Mouse (Mus musculus): ENCODE results near the gene Asic4. TPM values are rescaled to one million over a fixed set of nuclear protein-coding genes. Genes with fewer than 3 reads are reported as not detected.

Asic4 gene
- polyA plus RNA-seq, 1 experiment from 2014 or later, result 21.6 TPM

DNA sequence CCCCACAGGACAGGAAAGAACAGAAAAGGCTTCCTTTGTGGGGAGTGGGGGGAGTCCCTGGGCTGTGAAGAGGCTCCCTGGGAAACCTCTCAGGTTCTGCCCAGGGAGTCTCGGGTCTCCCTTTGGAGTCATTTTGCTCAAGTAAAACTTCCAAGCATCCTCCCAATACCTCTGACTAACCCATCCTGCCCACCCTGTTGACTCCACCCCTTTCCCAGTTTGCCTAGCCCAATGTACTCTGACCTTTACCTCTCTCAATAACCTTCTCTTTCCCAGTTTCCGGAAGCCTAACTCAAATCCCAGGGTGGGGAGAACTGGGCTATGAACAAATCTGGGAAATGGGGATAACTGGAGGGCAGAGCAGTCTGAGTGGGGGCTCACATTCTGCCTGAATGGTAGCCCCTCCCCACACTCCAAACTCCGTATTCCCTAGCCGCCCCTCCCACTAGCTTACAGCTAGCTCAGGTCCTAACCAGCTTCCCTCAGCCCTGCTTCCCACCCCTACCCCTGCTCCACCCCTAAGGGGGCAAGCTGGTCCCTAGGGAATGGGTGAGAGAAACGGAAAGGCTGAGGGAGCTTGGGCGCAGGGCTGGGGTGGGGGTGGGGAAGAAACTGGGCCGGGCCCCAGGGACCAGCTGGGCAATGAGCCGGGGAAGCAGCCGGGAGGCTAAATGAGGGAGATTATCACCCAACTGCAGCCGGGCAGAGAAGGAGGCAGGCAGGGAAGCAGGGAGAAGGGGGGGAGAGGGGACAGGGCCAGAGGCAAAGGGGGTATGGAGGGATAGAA, 2.8 kb upstream of the Asic4 start:
- 7% methylated on average over 10 of the region's 10 CpGs for WGBS

DNA sequence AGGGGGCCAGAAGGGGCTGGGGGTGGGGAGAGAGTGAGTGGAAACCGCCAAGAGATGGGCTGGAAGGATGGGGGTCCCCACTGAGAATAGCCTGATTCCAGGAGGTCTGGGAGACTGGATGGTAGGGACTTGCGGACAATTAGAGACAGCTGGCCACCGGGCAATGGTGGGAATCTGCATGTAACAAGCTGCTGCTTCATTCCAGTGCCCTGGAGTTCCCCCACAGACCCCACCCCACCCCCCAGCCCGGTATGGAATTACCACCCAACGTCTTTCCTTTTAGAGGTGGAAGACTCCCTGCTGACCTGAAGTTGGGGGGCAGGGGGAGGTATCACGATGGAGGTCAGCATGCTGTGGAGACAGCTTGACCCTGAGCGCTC, 2.2 kb upstream of the Asic4 start:
- Histone ChIP-seq H3K27ac (ENCODE audit: low read depth, low read length) (peak overlapping the region; percentile 25; the same call in 1 of the 2 replicates), H3K9me3 (ENCODE audit: control insufficient read depth, low read length) (no peaks in the 10 kb centered on the region), H3K4me3 (ENCODE audit: low read length) (no peak overlapping the region), H3K4me1 (ENCODE audit: control insufficient read depth, insufficient read depth, low read depth, low read length) (peaks cover 79% of the 10 kb centered on the region), H3K27me3 (replicated peaks; ENCODE audit: control insufficient read depth, insufficient read depth, low read length) (peaks cover 4% of the 10 kb centered on the region), H3K9ac (ENCODE audit: low read depth, low read length) (peak overlapping the region; percentile 49), H3K4me2 (ENCODE audit: low read length) (peak overlapping the region; percentile 32), H3K36me3 (ENCODE audit: control insufficient read depth, insufficient read depth, low read length) (no peaks in the 10 kb centered on the region)
- ATAC-seq, result no peak
- 1% methylated on average over 7 of the region's 7 CpGs for WGBS

More for the DNA sequence above, 2.8 kb upstream of the Asic4 start:
- Histone ChIP-seq H3K9ac (ENCODE audit: low read depth, low read length) (peak overlapping the region; percentile 49), H3K27ac (ENCODE audit: low read depth, low read length) (no peak overlapping the region), H3K9me3 (ENCODE audit: control insufficient read depth, low read length) (no peaks in the 10 kb centered on the region), H3K4me2 (ENCODE audit: low read length) (peak overlapping the region; percentile 32), H3K36me3 (ENCODE audit: control insufficient read depth, insufficient read depth, low read length) (no peaks in the 10 kb centered on the region), H3K4me1 (ENCODE audit: control insufficient read depth, insufficient read depth, low read depth, low read length) (peaks cover 85% of the 10 kb centered on the region), H3K4me3 (ENCODE audit: low read length) (no peak overlapping the region), H3K27me3 (replicated peaks; ENCODE audit: control insufficient read depth, insufficient read depth, low read length) (peaks cover 4% of the 10 kb centered on the region)
- ATAC-seq, result no peak

DNA sequence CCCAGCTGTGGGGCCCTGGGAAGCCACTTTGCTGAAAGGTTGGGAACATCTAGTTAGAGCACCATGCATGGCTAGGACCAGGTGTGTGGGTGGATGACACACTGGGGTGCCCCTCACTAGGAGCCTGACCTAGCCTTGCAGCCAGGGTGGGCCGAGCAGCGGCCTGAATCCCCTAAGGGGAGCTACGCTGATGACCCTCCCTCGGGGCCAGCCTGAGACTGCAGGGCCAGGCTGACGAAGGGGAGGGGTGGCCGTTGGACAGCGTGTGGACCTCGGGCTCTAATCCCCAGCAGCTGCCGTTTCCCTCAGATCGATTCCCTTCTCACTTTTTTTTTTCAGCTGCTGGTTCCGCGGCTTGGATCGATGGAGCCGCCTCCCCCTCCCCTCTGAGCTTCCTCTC, 1.3 kb upstream of the Asic4 start:
- Histone ChIP-seq H3K36me3 (ENCODE audit: control insufficient read depth, insufficient read depth, low read length) (no peaks in the 10 kb centered on the region), H3K4me3 (ENCODE audit: low read length) (no peak overlapping the region), H3K9ac (ENCODE audit: low read depth, low read length) (no peak overlapping the region), H3K9me3 (ENCODE audit: control insufficient read depth, low read length) (no peaks in the 10 kb centered on the region), H3K4me2 (ENCODE audit: low read length) (peak overlapping the region; percentile 39), H3K4me1 (ENCODE audit: control insufficient read depth, insufficient read depth, low read depth, low read length) (peaks cover 70% of the 10 kb centered on the region), H3K27ac (ENCODE audit: low read depth, low read length) (peak overlapping the region; percentile 52; the same call in 1 of the 2 replicates), H3K27me3 (replicated peaks; ENCODE audit: control insufficient read depth, insufficient read depth, low read length) (peaks cover 4% of the 10 kb centered on the region)
- 4% methylated on average over 14 of the region's 14 CpGs for WGBS
- no peak for ATAC-seq

DNA sequence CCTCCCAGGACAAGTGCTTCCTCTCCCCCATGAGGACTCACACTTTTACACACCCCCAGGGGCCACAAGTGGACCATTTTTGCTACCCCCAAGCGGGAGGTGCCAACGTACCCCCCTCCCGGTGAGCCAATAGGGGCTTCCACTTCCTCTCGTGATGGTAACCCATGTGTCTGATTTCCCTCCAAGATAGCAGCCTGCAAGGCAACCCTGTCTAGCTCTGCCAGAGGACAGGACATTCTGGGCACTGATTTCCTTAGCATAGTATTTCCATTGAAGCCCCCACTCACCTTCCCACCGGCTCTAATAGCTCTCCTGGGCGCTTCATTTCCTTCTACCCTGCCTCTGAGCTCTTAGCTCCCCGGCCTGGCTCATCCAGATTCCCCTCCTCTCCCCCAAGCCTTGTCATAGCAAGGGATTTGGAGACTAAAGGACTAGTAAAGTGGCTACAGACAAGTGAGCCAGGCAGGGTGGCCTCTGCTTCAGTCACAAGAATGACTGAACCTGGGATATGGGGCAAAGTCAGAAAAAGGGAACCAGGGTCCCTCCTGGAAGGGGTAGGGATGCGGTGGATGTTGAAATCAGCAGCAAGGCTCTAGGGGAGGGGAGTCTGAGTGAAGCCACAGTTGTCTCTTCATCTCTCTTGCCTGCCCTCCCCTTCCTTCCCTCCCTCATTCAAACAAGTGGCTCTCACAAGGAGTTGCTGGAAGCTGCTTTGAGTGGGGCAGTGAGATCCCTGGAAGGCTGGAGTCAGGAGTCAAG, 680 bp upstream of the Asic4 start:
- no peak overlapping the region; the same call in 1 of the 2 replicates for H3K9ac ChIP-seq (ENCODE audit: low read depth, low read length)

DNA sequence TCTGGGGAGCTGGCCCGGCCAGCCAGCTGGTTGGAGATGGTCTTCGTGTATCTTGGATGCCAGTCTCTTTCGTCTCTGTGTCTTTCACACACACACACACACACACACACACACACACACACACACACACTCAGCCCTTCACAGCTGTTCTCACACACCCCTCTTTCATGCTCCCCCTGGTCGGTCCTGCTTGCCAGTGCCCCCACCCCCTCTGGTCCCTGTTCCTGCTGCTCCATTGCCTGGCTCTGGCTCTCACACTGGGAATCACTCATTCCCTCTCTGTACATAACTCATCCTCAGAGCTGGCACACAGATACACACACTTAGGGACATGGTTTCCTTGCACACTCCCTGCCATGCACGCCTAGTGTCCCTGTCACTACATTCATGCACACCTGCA, 1.7 kb downstream of the Asic4 start:
- no peak for ATAC-seq
- peaks cover under 1% of the 10 kb centered on the region for H3K27me3 ChIP-seq (replicated peaks; ENCODE audit: control insufficient read depth, insufficient read depth, low read length)
- no peak overlapping the region; the same call in 1 of the 2 replicates for H3K27ac ChIP-seq (ENCODE audit: low read depth, low read length)
- peaks cover 47% of the 10 kb centered on the region for H3K4me1 ChIP-seq (ENCODE audit: control insufficient read depth, insufficient read depth, low read depth, low read length)
- peak overlapping the region; percentile 77 for H3K4me2 ChIP-seq (ENCODE audit: low read length)
- peak overlapping the region; percentile 23; the same call in 1 of the 2 replicates for H3K9ac ChIP-seq (ENCODE audit: low read depth, low read length)
- 0 out of 2 replicates have a peak overlapping the region, but pooled peaks have one; percentile 1 for H3K4me3 ChIP-seq (ENCODE audit: low read length)
- no peaks in the 10 kb centered on the region for H3K9me3 ChIP-seq (ENCODE audit: control insufficient read depth, low read length)
- 53% methylated on average over 4 of the region's 5 CpGs for WGBS
- no peaks in the 10 kb centered on the region for H3K36me3 ChIP-seq (ENCODE audit: control insufficient read depth, insufficient read depth, low read length)

More for the DNA sequence above, 680 bp upstream of the Asic4 start:
- H3K9me3 ChIP-seq (ENCODE audit: control insufficient read depth, low read length), result no peaks in the 10 kb centered on the region
- no peak for ATAC-seq
- no peak overlapping the region for H3K27ac ChIP-seq (ENCODE audit: low read depth, low read length)
- H3K4me3 ChIP-seq (ENCODE audit: low read length), result peak overlapping the region; percentile 42
- H3K4me2 ChIP-seq (ENCODE audit: low read length), result peak overlapping the region; percentile 77
- no peaks in the 10 kb centered on the region for H3K36me3 ChIP-seq (ENCODE audit: control insufficient read depth, insufficient read depth, low read length)
- H3K4me1 ChIP-seq (ENCODE audit: control insufficient read depth, insufficient read depth, low read depth, low read length), result peaks cover 64% of the 10 kb centered on the region
- 5% methylated on average over 8 of the region's 8 CpGs for WGBS
- H3K27me3 ChIP-seq (replicated peaks; ENCODE audit: control insufficient read depth, insufficient read depth, low read length), result peaks cover 4% of the 10 kb centered on the region

DNA sequence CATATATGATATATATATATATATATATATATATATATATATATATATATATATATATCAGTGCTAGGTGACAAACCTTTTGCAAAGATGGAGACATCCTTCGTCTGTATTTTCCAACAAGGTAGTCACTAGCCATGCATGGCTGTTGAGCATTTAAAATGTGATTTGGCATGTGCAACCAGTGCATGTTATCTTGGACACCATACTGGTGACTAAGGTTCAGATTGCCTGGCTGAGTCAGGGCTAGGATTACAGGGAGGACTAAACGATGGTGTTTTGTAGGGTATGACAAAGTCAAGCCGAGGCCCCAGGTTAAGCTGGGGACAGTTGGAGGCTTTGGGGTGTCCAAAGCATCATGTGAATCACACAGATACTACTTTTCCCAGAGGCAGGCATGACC, 5.2 kb downstream of the Asic4 start:
- Histone ChIP-seq H3K36me3 (ENCODE audit: control insufficient read depth, insufficient read depth, low read length) (no peaks in the 10 kb centered on the region), H3K9me3 (ENCODE audit: control insufficient read depth, low read length) (no peaks in the 10 kb centered on the region), H3K9ac (ENCODE audit: low read depth, low read length) (no peak overlapping the region), H3K4me3 (ENCODE audit: low read length) (no peak overlapping the region), H3K27ac (ENCODE audit: low read depth, low read length) (no peak overlapping the region), H3K4me1 (ENCODE audit: control insufficient read depth, insufficient read depth, low read depth, low read length) (peaks cover 33% of the 10 kb centered on the region), H3K4me2 (ENCODE audit: low read length) (no peak overlapping the region), H3K27me3 (replicated peaks; ENCODE audit: control insufficient read depth, insufficient read depth, low read length) (peaks cover 8% of the 10 kb centered on the region)
- no peak for ATAC-seq
- WGBS, result 82% methylated on average over 3 of the region's 3 CpGs

DNA sequence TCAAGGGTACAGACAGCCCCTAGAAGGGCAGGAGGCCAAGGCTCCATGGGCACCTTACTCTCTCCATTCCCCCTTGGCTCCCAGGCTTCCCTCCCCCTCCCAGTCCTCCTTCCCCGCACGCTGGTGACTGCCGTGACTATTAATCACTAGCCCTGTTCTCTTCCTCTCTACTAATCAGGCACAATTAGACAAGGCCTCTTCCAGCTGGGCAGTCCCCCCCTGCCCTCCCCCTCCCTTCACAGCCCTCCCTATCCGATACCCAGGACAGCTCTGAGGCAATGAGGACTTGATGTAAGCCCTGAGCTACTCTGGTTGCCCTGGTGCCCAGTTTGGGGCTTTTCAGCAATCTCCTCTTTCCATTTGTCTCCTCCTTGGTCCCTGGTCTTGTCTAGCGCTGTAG, 5.7 kb downstream of the Asic4 start:
- Histone ChIP-seq H3K4me1 (ENCODE audit: control insufficient read depth, insufficient read depth, low read depth, low read length) (peaks cover 28% of the 10 kb centered on the region), H3K4me2 (ENCODE audit: low read length) (no peak overlapping the region), H3K27me3 (replicated peaks; ENCODE audit: control insufficient read depth, insufficient read depth, low read length) (peaks cover 8% of the 10 kb centered on the region), H3K36me3 (ENCODE audit: control insufficient read depth, insufficient read depth, low read length) (no peaks in the 10 kb centered on the region), H3K4me3 (ENCODE audit: low read length) (no peak overlapping the region), H3K27ac (ENCODE audit: low read depth, low read length) (no peak overlapping the region), H3K9ac (ENCODE audit: low read depth, low read length) (no peak overlapping the region), H3K9me3 (ENCODE audit: control insufficient read depth, low read length) (no peaks in the 10 kb centered on the region)
- WGBS, result 12% methylated on average over 5 of the region's 5 CpGs
- ATAC-seq, result peak; percentile 58

DNA sequence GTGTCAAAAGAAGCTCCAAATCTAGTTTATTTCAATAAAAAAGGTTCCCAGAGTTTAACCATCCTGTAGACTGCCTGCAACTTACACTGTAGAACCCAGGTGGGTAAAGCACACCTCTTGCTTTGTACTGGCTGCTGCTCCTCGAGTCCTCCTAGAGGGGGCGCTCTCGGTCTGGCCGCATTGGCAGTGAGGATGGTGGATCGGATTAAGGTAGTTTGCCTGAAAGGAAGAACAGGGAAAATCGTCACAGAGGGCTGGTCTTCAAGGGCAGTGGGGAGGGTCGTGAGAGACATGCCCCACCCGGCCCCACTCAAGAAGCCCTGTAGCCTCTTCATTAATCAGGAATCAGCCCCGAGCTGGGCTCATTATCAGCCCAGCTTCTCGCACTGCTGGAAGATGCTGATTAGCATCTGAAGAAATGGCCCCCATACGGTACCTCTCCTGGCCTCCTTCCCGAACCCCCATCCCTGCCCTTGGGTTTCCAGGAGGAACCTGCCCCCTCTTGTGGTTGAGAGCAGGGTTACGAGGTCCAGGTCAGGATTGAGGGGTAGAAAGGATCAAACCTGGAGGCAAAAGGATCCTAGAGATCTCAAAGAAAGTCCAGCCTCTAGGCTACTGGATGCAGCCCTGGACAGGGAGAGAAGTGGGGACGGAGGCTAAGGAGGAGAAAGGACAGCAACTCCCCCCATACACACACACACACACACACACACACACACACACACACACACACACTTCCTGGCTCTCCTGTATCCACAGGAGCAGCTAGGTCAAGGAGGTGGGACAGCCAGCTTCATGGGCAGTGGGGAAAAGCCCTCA, 6.7 kb downstream of the Asic4 start:
- Histone ChIP-seq H3K4me2 (ENCODE audit: low read length) (no peak overlapping the region), H3K27ac (ENCODE audit: low read depth, low read length) (no peak overlapping the region), H3K27me3 (replicated peaks; ENCODE audit: control insufficient read depth, insufficient read depth, low read length) (peaks cover 8% of the 10 kb centered on the region), H3K9ac (ENCODE audit: low read depth, low read length) (no peak overlapping the region; the same call in 1 of the 2 replicates), H3K4me3 (ENCODE audit: low read length) (no peak overlapping the region), H3K4me1 (ENCODE audit: control insufficient read depth, insufficient read depth, low read depth, low read length) (peaks cover 28% of the 10 kb centered on the region), H3K9me3 (ENCODE audit: control insufficient read depth, low read length) (no peaks in the 10 kb centered on the region), H3K36me3 (ENCODE audit: control insufficient read depth, insufficient read depth, low read length) (no peaks in the 10 kb centered on the region)
- no peak for ATAC-seq
- 9% methylated on average over 13 of the region's 14 CpGs for WGBS

All from hindbrain, embryonic 16.5 days (tissue).